Mouse (Mus musculus): ENCODE measurements at regions not wholly inside any gene's neighbourhood (a gene's known extent, or its start where the extent isn't known, plus 50 kb on each side); places are given as distances from the start of the nearest gene placed in this dataset.
A peak's percentile ranks its signal among the peaks of the same experiment; 100 is the strongest.

GRCm38 (mm10) chrX:99245541-99245940 is 109.6 kb downstream of the Efnb1 start:
- H3K9me3 ChIP-seq (replicated peaks), result no peaks in the 10 kb centered on the region
- no peak overlapping the region for H3K27ac ChIP-seq
- H3K36me3 ChIP-seq, result no peaks in the 10 kb centered on the region
- ATAC-seq (replicated peaks; ENCODE audit: insufficient number of reproducible peaks, insufficient read depth, low FRiP score, low read depth), result no peak
- 81% methylated on average over 3 of the region's 3 CpGs for WGBS
- H3K4me3 ChIP-seq, result no peak overlapping the region
- no peak overlapping the region for H3K9ac ChIP-seq
- peaks cover 12% of the 10 kb centered on the region; the same call in 1 of the 2 replicates for H3K27me3 ChIP-seq
- H3K4me1 ChIP-seq (replicated peaks), result 0 out of 2 replicates have a peak, but pooled peaks cover 5% of the 10 kb centered on the region
- H3K4me2 ChIP-seq, result no peak overlapping the region

- Histone ChIP-seq H3K4me2 (no peak overlapping the region), H3K9ac (no peak overlapping the region), H3K4me1 (replicated peaks) (0 out of 2 replicates have a peak, but pooled peaks cover 5% of the 10 kb centered on the region), H3K27me3 (peaks cover 6% of the 10 kb centered on the region; the same call in 1 of the 2 replicates), H3K36me3 (no peaks in the 10 kb centered on the region), H3K4me3 (no peak overlapping the region), H3K27ac (no peak overlapping the region), H3K9me3 (replicated peaks) (no peaks in the 10 kb centered on the region)
- 89% methylated on average over 5 of the region's 5 CpGs for WGBS
- no peak for ATAC-seq (replicated peaks; ENCODE audit: insufficient number of reproducible peaks, insufficient read depth, low FRiP score, low read depth)
Observed at GRCm38 (mm10) chrX:99243251-99243650, 107.3 kb downstream of the Efnb1 start.

- H3K36me3 ChIP-seq, result no peaks in the 10 kb centered on the region
- no peak overlapping the region for H3K4me3 ChIP-seq
- H3K27me3 ChIP-seq, result peaks cover 7% of the 10 kb centered on the region; the same call in 1 of the 2 replicates
- no peak overlapping the region for H3K4me2 ChIP-seq
- H3K4me1 ChIP-seq (replicated peaks), result 0 out of 2 replicates have a peak, but pooled peaks cover 5% of the 10 kb centered on the region
- no peak overlapping the region for H3K27ac ChIP-seq
- 25% methylated on average over 5 of the region's 5 CpGs for WGBS
- H3K9ac ChIP-seq, result no peak overlapping the region
- H3K9me3 ChIP-seq (replicated peaks), result no peaks in the 10 kb centered on the region
- ATAC-seq (replicated peaks; ENCODE audit: insufficient number of reproducible peaks, insufficient read depth, low FRiP score, low read depth), result 0 out of 2 replicates have a peak, but pooled peaks have one; percentile 60
Observed at GRCm38 (mm10) chrX:99241684-99242118, 105.8 kb downstream of the Efnb1 start.

- Histone ChIP-seq H3K36me3 (no peaks in the 10 kb centered on the region), H3K27ac (no peak overlapping the region), H3K9me3 (replicated peaks) (no peaks in the 10 kb centered on the region), H3K4me3 (no peak overlapping the region), H3K4me1 (replicated peaks) (no peaks in the 10 kb centered on the region), H3K9ac (no peak overlapping the region), H3K4me2 (no peak overlapping the region), H3K27me3 (peaks cover 9% of the 10 kb centered on the region; the same call in 1 of the 2 replicates)
- 53% methylated on average over 3 of the region's 3 CpGs for WGBS
- no peak for ATAC-seq (replicated peaks; ENCODE audit: insufficient number of reproducible peaks, insufficient read depth, low FRiP score, low read depth)
Observed at GRCm38 (mm10) chrX:99233035-99233434, 97.1 kb downstream of the Efnb1 start.

GRCm38 (mm10) chrX:99232331-99232730 is 96.4 kb downstream of the Efnb1 start:
- Histone ChIP-seq H3K9me3 (replicated peaks) (no peaks in the 10 kb centered on the region), H3K27me3 (peaks cover 7% of the 10 kb centered on the region; the same call in 1 of the 2 replicates), H3K9ac (no peak overlapping the region), H3K4me2 (no peak overlapping the region), H3K4me3 (no peak overlapping the region), H3K4me1 (replicated peaks) (no peaks in the 10 kb centered on the region), H3K27ac (no peak overlapping the region), H3K36me3 (no peaks in the 10 kb centered on the region)
- 35% methylated on average over 7 of the region's 7 CpGs for WGBS
- no peak for ATAC-seq (replicated peaks; ENCODE audit: insufficient number of reproducible peaks, insufficient read depth, low FRiP score, low read depth)

GRCm38 (mm10) chrX:99225111-99225752 is 89.3 kb downstream of the Efnb1 start:
- Histone ChIP-seq H3K4me1 (replicated peaks) (peaks cover 10% of the 10 kb centered on the region), H3K4me3 (no peak overlapping the region), H3K9ac (no peak overlapping the region), H3K36me3 (no peaks in the 10 kb centered on the region), H3K27me3 (peaks cover 24% of the 10 kb centered on the region), H3K27ac (no peak overlapping the region), H3K9me3 (replicated peaks) (no peaks in the 10 kb centered on the region), H3K4me2 (no peak overlapping the region)
- WGBS, result 50% methylated on average over 7 of the region's 7 CpGs
- ATAC-seq (replicated peaks; ENCODE audit: insufficient number of reproducible peaks, insufficient read depth, low FRiP score, low read depth), result no peak; the same call in 1 of the 2 replicates

- no peak overlapping the region for H3K27ac ChIP-seq
- peaks cover 13% of the 10 kb centered on the region for H3K4me1 ChIP-seq (replicated peaks)
- no peaks in the 10 kb centered on the region for H3K9me3 ChIP-seq (replicated peaks)
- no peak for ATAC-seq (replicated peaks; ENCODE audit: insufficient number of reproducible peaks, insufficient read depth, low FRiP score, low read depth)
- WGBS, result 71% methylated on average over 5 of the region's 5 CpGs
- H3K9ac ChIP-seq, result no peak overlapping the region
- H3K4me2 ChIP-seq, result no peak overlapping the region
- H3K27me3 ChIP-seq, result peaks cover 42% of the 10 kb centered on the region
- H3K36me3 ChIP-seq, result no peaks in the 10 kb centered on the region
- no peak overlapping the region for H3K4me3 ChIP-seq
Observed at GRCm38 (mm10) chrX:99222017-99222416, 86.1 kb downstream of the Efnb1 start.

GRCm38 (mm10) chrX:99220674-99221455 is 84.9 kb downstream of the Efnb1 start:
- Histone ChIP-seq H3K4me3 (no peak overlapping the region), H3K4me2 (no peak overlapping the region), H3K9me3 (replicated peaks) (no peaks in the 10 kb centered on the region), H3K4me1 (replicated peaks) (peaks cover 17% of the 10 kb centered on the region), H3K9ac (no peak overlapping the region), H3K36me3 (no peaks in the 10 kb centered on the region), H3K27ac (no peak overlapping the region), H3K27me3 (peaks cover 41% of the 10 kb centered on the region)
- ATAC-seq (replicated peaks; ENCODE audit: insufficient number of reproducible peaks, insufficient read depth, low FRiP score, low read depth), result no peak
- 66% methylated on average over 8 of the region's 8 CpGs for WGBS

GRCm38 (mm10) chrX:99218213-99218612 is 82.3 kb downstream of the Efnb1 start:
- Histone ChIP-seq H3K9ac (no peak overlapping the region), H3K4me1 (replicated peaks) (peaks cover 28% of the 10 kb centered on the region), H3K4me2 (no peak overlapping the region), H3K36me3 (no peaks in the 10 kb centered on the region), H3K4me3 (no peak overlapping the region), H3K27ac (no peak overlapping the region), H3K27me3 (peaks cover 40% of the 10 kb centered on the region), H3K9me3 (replicated peaks) (no peaks in the 10 kb centered on the region)
- ATAC-seq (replicated peaks; ENCODE audit: insufficient number of reproducible peaks, insufficient read depth, low FRiP score, low read depth), result no peak
- 55% methylated on average over 7 of the region's 7 CpGs for WGBS

- Histone ChIP-seq H3K4me3 (peak overlapping the region; percentile 43), H3K27me3 (peaks cover 34% of the 10 kb centered on the region), H3K9ac (peak overlapping the region; percentile 56), H3K4me2 (peak overlapping the region; percentile 68), H3K36me3 (no peaks in the 10 kb centered on the region), H3K9me3 (replicated peaks) (no peaks in the 10 kb centered on the region), H3K4me1 (replicated peaks) (peaks cover 31% of the 10 kb centered on the region), H3K27ac (peak overlapping the region; percentile 45)
- ATAC-seq (replicated peaks; ENCODE audit: insufficient number of reproducible peaks, insufficient read depth, low FRiP score, low read depth), result peak; percentile 54
- 11% methylated on average over 55 of the region's 60 CpGs for WGBS
Observed at GRCm38 (mm10) chrX:99216633-99217459, 80.9 kb downstream of the Efnb1 start.

GRCm38 (mm10) chrX:99215931-99216330 is 80.0 kb downstream of the Efnb1 start:
- Histone ChIP-seq H3K27me3 (peaks cover 31% of the 10 kb centered on the region), H3K9me3 (replicated peaks) (no peaks in the 10 kb centered on the region), H3K9ac (no peak overlapping the region), H3K36me3 (no peaks in the 10 kb centered on the region), H3K4me2 (no peak overlapping the region), H3K27ac (no peak overlapping the region), H3K4me1 (replicated peaks) (peaks cover 31% of the 10 kb centered on the region), H3K4me3 (no peak overlapping the region)
- ATAC-seq (replicated peaks; ENCODE audit: insufficient number of reproducible peaks, insufficient read depth, low FRiP score, low read depth), result no peak
- WGBS, result 65% methylated on average over 5 of the region's 5 CpGs

Data from heart, embryonic 15.5 days (tissue).